Mouse (Mus musculus) liver, embryonic 15.5 days (tissue): Measurements from ENCODE around the gene Cdc42ep5. TPM values are rescaled to one million over a fixed set of nuclear protein-coding genes. Genes with fewer than 3 reads are reported as not detected.

Experiments
- ATAC-seq: fragments of 200-750 bp; cut with Nextera tagmentation; 2 replicates; pipeline ENCODE4 v1.8.0; 2017; ENCODE audit warnings: moderate number of reproducible peaks, mild to moderate bottlenecking, moderate library complexity; ENCODE audit not compliant: insufficient read depth
- H3K27ac ChIP-seq: fragments of 300-500 bp; sonication (generic); replicated peaks from 2 replicates; pipeline ENCODE4 v1.5.1; 2015; ENCODE audit warnings: mild to moderate bottlenecking, inconsistent platforms
- H3K27me3 ChIP-seq: fragments of 300-500 bp; sonication (generic); 2 replicates; pipeline ENCODE4 v1.6.1; 2015; ENCODE audit warnings: mild to moderate bottlenecking, inconsistent platforms
- H3K36me3 ChIP-seq: fragments of 300-500 bp; sonication (generic); replicated peaks from 2 replicates; pipeline ENCODE4 v1.6.1; 2015; ENCODE audit warnings: moderate library complexity, mild to moderate bottlenecking, inconsistent platforms
- H3K4me1 ChIP-seq: fragments of 300-500 bp; sonication (generic); replicated peaks from 2 replicates; pipeline ENCODE4 v1.6.1; 2015; ENCODE audit warnings: inconsistent platforms
- H3K4me2 ChIP-seq: fragments of 300-500 bp; sonication (generic); 2 replicates; pipeline ENCODE4 v1.6.1; 2015; ENCODE audit warnings: moderate library complexity, mild to moderate bottlenecking, inconsistent platforms
- H3K4me3 ChIP-seq: fragments of 300-500 bp; sonication (generic); replicated peaks from 2 replicates; pipeline ENCODE4 v1.5.1; 2015; ENCODE audit warnings: mild to moderate bottlenecking, inconsistent platforms
- H3K9ac ChIP-seq: fragments of 300-500 bp; sonication (generic); 2 replicates; pipeline ENCODE4 v1.6.1; 2015; ENCODE audit warnings: moderate library complexity, mild to moderate bottlenecking, inconsistent platforms
- H3K9me3 ChIP-seq: fragments of 300-500 bp; sonication (generic); replicated peaks from 2 replicates; pipeline ENCODE4 v1.6.1; 2016; ENCODE audit warnings: inconsistent platforms
- WGBS: fragments of 180-500 bp; shearing (Covaris S2); methylation state at CpG from one replicate; pipeline ENCODE4 v1.1.7; 2015; ENCODE audit warnings: mixed read lengths; ENCODE audit not compliant: insufficient replicate concordance; 5-methylcytosine and 5-hydroxymethylcytosine counted together
- polyA plus RNA-seq: library from polyadenylated mRNA; unstranded; fragments of >200 nt; fragmentation: Nextera tagmentation; extraction: Ambion mirVana; gene quantifications from 2 replicates; pipeline ENCODE4 v1.2.1, GENCODE M21; 2015

Cdc42ep5 gene
- polyA plus RNA-seq, 1 experiment from 2014 or later, result 6.1 TPM

GRCm38 (mm10) chr7:4136771-4137531 is 27.7 kb downstream of the Cdc42ep5 start, which contains the start of gene Leng8:
Gene Leng8 (plus strand): TSS chr7:4137039.
- WGBS, result under 1% methylated on average over 78 of the region's 78 CpGs
- peak; percentile 97 for ATAC-seq
- H3K4me1 ChIP-seq, result peaks cover 32% of the 10 kb centered on the region

GRCm38 (mm10) chr7:4136404-4136770 is 28.3 kb downstream of the Cdc42ep5 start:
- WGBS, result under 1% methylated on average over 16 of the region's 16 CpGs
- H3K27ac ChIP-seq, result peak overlapping the region; percentile 94
- H3K4me2 ChIP-seq, result peak overlapping the region; percentile 88
- peak; percentile 9 for ATAC-seq
- H3K9me3 ChIP-seq, result no peaks in the 10 kb centered on the region
- peaks cover 34% of the 10 kb centered on the region for H3K4me1 ChIP-seq
- peak overlapping the region; percentile 95 for H3K4me3 ChIP-seq
- peak overlapping the region; percentile 75 for H3K9ac ChIP-seq
- H3K27me3 ChIP-seq, result no peaks in the 10 kb centered on the region
- peaks cover 34% of the 10 kb centered on the region for H3K36me3 ChIP-seq

More at GRCm38 (mm10) chr7:4136771-4137531, 27.7 kb downstream of the Cdc42ep5 start, which contains the start of gene Leng8:
- no peaks in the 10 kb centered on the region for H3K27me3 ChIP-seq
- no peaks in the 10 kb centered on the region for H3K9me3 ChIP-seq
- H3K27ac ChIP-seq, result peak within 1 kb of the TSS; percentile 94
- peaks cover 40% of the 10 kb centered on the region for H3K36me3 ChIP-seq
- peak within 1 kb of the TSS; percentile 95 for H3K4me3 ChIP-seq
- peak within 1 kb of the TSS; percentile 88 for H3K4me2 ChIP-seq
- H3K9ac ChIP-seq, result peak within 1 kb of the TSS; percentile 84

- H3K4me2 ChIP-seq, result no peak overlapping the region
- H3K27ac ChIP-seq, result no peak overlapping the region
Observed at GRCm38 (mm10) chr7:4134911-4135310, 29.7 kb downstream of the Cdc42ep5 start.

GRCm38 (mm10) chr7:4132998-4133397 is 31.7 kb downstream of the Cdc42ep5 start:
- Histone ChIP-seq H3K9me3 (no peaks in the 10 kb centered on the region), H3K4me1 (peaks cover 30% of the 10 kb centered on the region), H3K4me2 (no peak overlapping the region), H3K27ac (no peak overlapping the region), H3K9ac (no peak overlapping the region), H3K4me3 (no peak overlapping the region), H3K36me3 (peaks cover under 1% of the 10 kb centered on the region; the same call in 1 of the 2 replicates), H3K27me3 (no peaks in the 10 kb centered on the region)
- WGBS, result 77% methylated on average over 7 of the region's 7 CpGs
- ATAC-seq, result no peak

More at GRCm38 (mm10) chr7:4134911-4135310, 29.7 kb downstream of the Cdc42ep5 start:
- H3K27me3 ChIP-seq, result no peaks in the 10 kb centered on the region
- peaks cover 19% of the 10 kb centered on the region for H3K36me3 ChIP-seq
- H3K9me3 ChIP-seq, result no peaks in the 10 kb centered on the region
- no peak for ATAC-seq
- no peak overlapping the region for H3K4me3 ChIP-seq
- H3K4me1 ChIP-seq, result peaks cover 39% of the 10 kb centered on the region
- no peak overlapping the region for H3K9ac ChIP-seq
- 66% methylated on average over 5 of the region's 5 CpGs for WGBS

GRCm38 (mm10) chr7:4132581-4132980 is 32.1 kb downstream of the Cdc42ep5 start:
- Histone ChIP-seq H3K4me3 (no peak overlapping the region), H3K9ac (no peak overlapping the region), H3K27ac (no peak overlapping the region), H3K9me3 (no peaks in the 10 kb centered on the region), H3K4me2 (no peak overlapping the region), H3K4me1 (peaks cover 26% of the 10 kb centered on the region), H3K27me3 (no peaks in the 10 kb centered on the region), H3K36me3 (no peaks in the 10 kb centered on the region)
- 78% methylated on average over 3 of the region's 3 CpGs for WGBS
- no peak for ATAC-seq

GRCm38 (mm10) chr7:4131964-4132363 is 32.7 kb downstream of the Cdc42ep5 start:
- ATAC-seq, result no peak
- no peak overlapping the region for H3K4me3 ChIP-seq
- H3K4me2 ChIP-seq, result no peak overlapping the region
- H3K27me3 ChIP-seq, result no peaks in the 10 kb centered on the region
- H3K36me3 ChIP-seq, result no peaks in the 10 kb centered on the region
- no peak overlapping the region for H3K9ac ChIP-seq
- H3K27ac ChIP-seq, result no peak overlapping the region
- H3K4me1 ChIP-seq, result peaks cover 23% of the 10 kb centered on the region
- 81% methylated on average over 8 of the region's 8 CpGs for WGBS
- no peaks in the 10 kb centered on the region for H3K9me3 ChIP-seq

- WGBS, result 32% methylated on average over 13 of the region's 13 CpGs
- Histone ChIP-seq H3K4me1 (peaks cover 18% of the 10 kb centered on the region), H3K27me3 (no peaks in the 10 kb centered on the region), H3K27ac (no peak overlapping the region), H3K9ac (no peak overlapping the region), H3K36me3 (no peaks in the 10 kb centered on the region), H3K4me3 (no peak overlapping the region), H3K9me3 (no peaks in the 10 kb centered on the region), H3K4me2 (no peak overlapping the region)
- ATAC-seq, result peak; percentile 56; the same call in 1 of the 2 replicates
Observed at GRCm38 (mm10) chr7:4130686-4131452, 33.8 kb downstream of the Cdc42ep5 start.

GRCm38 (mm10) chr7:4128860-4129259 is 35.8 kb downstream of the Cdc42ep5 start:
- Histone ChIP-seq H3K4me2 (no peak overlapping the region), H3K4me3 (no peak overlapping the region), H3K36me3 (no peaks in the 10 kb centered on the region), H3K9ac (no peak overlapping the region), H3K9me3 (no peaks in the 10 kb centered on the region), H3K27ac (no peak overlapping the region), H3K27me3 (no peaks in the 10 kb centered on the region), H3K4me1 (0 out of 2 replicates have a peak, but pooled peaks cover 7% of the 10 kb centered on the region)
- ATAC-seq, result no peak
- 49% methylated on average over 6 of the region's 6 CpGs for WGBS

- Histone ChIP-seq H3K27me3 (0 out of 2 replicates have a peak, but pooled peaks cover 5% of the 10 kb centered on the region), H3K9ac (no peak overlapping the region), H3K9me3 (no peaks in the 10 kb centered on the region), H3K4me2 (no peak overlapping the region), H3K27ac (no peak overlapping the region), H3K4me1 (0 out of 2 replicates have a peak, but pooled peaks cover 7% of the 10 kb centered on the region), H3K4me3 (no peak overlapping the region), H3K36me3 (no peaks in the 10 kb centered on the region)
- WGBS, result 65% methylated on average over 4 of the region's 4 CpGs
- no peak for ATAC-seq
Observed at GRCm38 (mm10) chr7:4127894-4128293, 36.8 kb downstream of the Cdc42ep5 start.

- Histone ChIP-seq H3K36me3 (no peaks in the 10 kb centered on the region), H3K4me1 (0 out of 2 replicates have a peak, but pooled peaks cover 7% of the 10 kb centered on the region), H3K9me3 (no peaks in the 10 kb centered on the region), H3K4me2 (no peak overlapping the region), H3K27me3 (peaks cover 12% of the 10 kb centered on the region; the same call in 1 of the 2 replicates), H3K9ac (no peak overlapping the region), H3K4me3 (no peak overlapping the region), H3K27ac (no peak overlapping the region)
- ATAC-seq, result no peak
- 65% methylated on average over 11 of the region's 11 CpGs for WGBS
Observed at GRCm38 (mm10) chr7:4126992-4127785, 37.5 kb downstream of the Cdc42ep5 start.
